Mouse (Mus musculus) ES-E14 (cell line): ENCODE results near the gene Jak3.

Source experiments
- CHD2 ChIP-seq: IDR thresholded peaks from 2 replicates; pipeline ENCODE4 v1.6.1; 2014; ENCODE audit warnings: mild to moderate bottlenecking, low read depth, low read length, inconsistent platforms
- HCFC1 ChIP-seq: IDR thresholded peaks from 2 replicates; pipeline ENCODE4 v1.6.1; 2012; ENCODE audit warnings: low read length, inconsistent platforms, borderline replicate concordance; ENCODE audit not compliant: insufficient read depth
- MAFK ChIP-seq: IDR thresholded peaks from 2 replicates; pipeline ENCODE4 v1.6.1; 2014; ENCODE audit warnings: mild to moderate bottlenecking, low read depth, low read length, inconsistent platforms; ENCODE audit not compliant: insufficient read depth
- ZNF384 ChIP-seq: IDR thresholded peaks from 2 replicates; pipeline ENCODE4 v1.6.1; 2012; ENCODE audit warnings: low read depth, low read length, inconsistent platforms

DNA sequence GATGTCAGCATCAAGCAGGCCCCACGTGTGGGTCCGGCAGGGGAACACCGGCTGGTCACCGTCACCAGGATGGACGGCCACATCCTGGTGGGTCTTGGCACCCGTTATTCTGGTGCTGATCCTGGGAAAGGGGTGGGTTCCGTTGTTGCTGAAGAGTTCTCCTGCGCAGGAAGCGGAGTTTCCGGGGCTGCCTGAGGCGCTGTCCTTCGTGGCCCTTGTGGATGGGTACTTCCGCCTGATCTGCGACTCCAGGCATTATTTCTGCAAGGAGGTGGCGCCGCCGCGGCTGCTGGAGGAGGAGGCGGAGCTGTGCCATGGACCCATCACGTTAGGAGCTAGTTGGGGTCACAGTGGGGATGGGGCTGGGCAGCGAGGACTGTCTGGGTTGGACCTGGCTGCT is 4.4 kb downstream of the Jak3 start:
- TF ChIP-seq HCFC1: no peak
- TF ChIP-seq CHD2: no peak
- no peak for TF ChIP-seq MAFK
- TF ChIP-seq ZNF384: no peak
